Mouse (Mus musculus) heart, adult 2 months (tissue): Measurements from ENCODE around the gene Nkx1-2. TPM values are rescaled to one million over a fixed set of nuclear protein-coding genes. Genes with fewer than 3 reads are reported as not detected.

Source experiments
- DNase-seq, 2 experiments: peaks; one replicate each; pipeline ENCODE4 v3.0.0; 2021
- H3K27ac ChIP-seq: fragments of 200-600 bp; 2 replicates; pipeline ENCODE4 v1.8.1; 2022
- H3K27me3 ChIP-seq: fragments of 200-500 bp; 2 replicates; pipeline ENCODE4 v1.6.1; 2012; ENCODE audit warnings: mild to moderate bottlenecking, low read length, inconsistent platforms, mixed read lengths; ENCODE audit not compliant: control insufficient read depth, insufficient read depth
- H3K36me3 ChIP-seq: fragments of 200-500 bp; 2 replicates; pipeline ENCODE4 v1.6.1; 2012; ENCODE audit warnings: low read length, inconsistent platforms; ENCODE audit not compliant: control insufficient read depth, insufficient read depth
- H3K4me1 ChIP-seq: fragments of 200-500 bp; 2 replicates; pipeline ENCODE4 v1.6.1; 2011; ENCODE audit warnings: low read length; ENCODE audit not compliant: control insufficient read depth, insufficient read depth
- H3K4me3 ChIP-seq: fragments of 200-600 bp; 2 replicates; pipeline ENCODE4 v1.8.1; 2022
- H3K79me2 ChIP-seq: fragments of 200-500 bp; replicated peaks from 2 replicates; pipeline ENCODE4 v1.6.1; 2012; ENCODE audit warnings: mild to moderate bottlenecking, inconsistent platforms, low read length, moderate library complexity, mixed read lengths; ENCODE audit not compliant: control insufficient read depth, insufficient read depth
- H3K9ac ChIP-seq: fragments of 200-500 bp; 2 replicates; pipeline ENCODE4 v1.6.1; 2012; ENCODE audit warnings: low read depth, mild to moderate bottlenecking, control low read depth, inconsistent platforms, low read length, mixed read lengths
- CTCF ChIP-seq: fragments of 200-600 bp; IDR thresholded peaks from 2 replicates; pipeline ENCODE4 v1.8.1; 2022; ENCODE audit warnings: antibody characterized with exemption, mild to moderate bottlenecking, moderate library complexity
- EP300 ChIP-seq: fragments of 200-500 bp; IDR thresholded peaks from 2 replicates; pipeline ENCODE4 v1.6.1; 2011; ENCODE audit warnings: low read depth, low read length, control low read depth; ENCODE audit not compliant: insufficient read depth
- POLR2A ChIP-seq: fragments of 200-500 bp; IDR thresholded peaks from 2 replicates; pipeline ENCODE4 v1.6.1; 2011; ENCODE audit warnings: mild to moderate bottlenecking, low read depth, low read length, control low read depth; ENCODE audit not compliant: insufficient read depth
- WGBS: fragments of 180-500 bp; shearing (Covaris S2); methylation state at CpG from one replicate; pipeline ENCODE4 v1.1.7; 2018; 5-methylcytosine and 5-hydroxymethylcytosine counted together
- intact Hi-C: fragments of 180-260 bp; cut with DNase I; formaldehyde crosslinking; loops from one replicate; pipeline ENCODE4 v1.15.1; 2025
- polyA plus RNA-seq: library from polyadenylated mRNA; depleted of rRNA; stranded (reverse); fragments of >200 nt; gene quantifications from 2 replicates; pipeline ENCODE4 v1.2.3, GENCODE M21; 2012
- total RNA-seq, 2 experiments: library from RNA; stranded (reverse); gene quantifications; 2 replicates each; pipeline ENCODE4 v1.2.3; 2021

Gene Nkx1-2
- total and polyA plus RNA-seq, 3 experiments = not detected

GRCm38 (mm10) chr7:132619975-132620918 lies 20.8 kb upstream of the Nkx1-2 start:
- DNase-seq = peak in 1 of 2 experiments; percentile 14
- no peaks in the 10 kb centered on the region for H3K27me3 ChIP-seq
- 89% methylated on average over 15 of the region's 15 CpGs for WGBS
- H3K79me2 ChIP-seq = no peaks in the 10 kb centered on the region
- H3K27ac ChIP-seq = no peak overlapping the region
- TF ChIP-seq POLR2A = no peak
- no peak for TF ChIP-seq CTCF
- intact Hi-C loops = no loop called here
- no peaks in the 10 kb centered on the region for H3K36me3 ChIP-seq
- no peaks in the 10 kb centered on the region for H3K4me1 ChIP-seq
- H3K9ac ChIP-seq = no peak overlapping the region
- no peak overlapping the region for H3K4me3 ChIP-seq

DNA sequence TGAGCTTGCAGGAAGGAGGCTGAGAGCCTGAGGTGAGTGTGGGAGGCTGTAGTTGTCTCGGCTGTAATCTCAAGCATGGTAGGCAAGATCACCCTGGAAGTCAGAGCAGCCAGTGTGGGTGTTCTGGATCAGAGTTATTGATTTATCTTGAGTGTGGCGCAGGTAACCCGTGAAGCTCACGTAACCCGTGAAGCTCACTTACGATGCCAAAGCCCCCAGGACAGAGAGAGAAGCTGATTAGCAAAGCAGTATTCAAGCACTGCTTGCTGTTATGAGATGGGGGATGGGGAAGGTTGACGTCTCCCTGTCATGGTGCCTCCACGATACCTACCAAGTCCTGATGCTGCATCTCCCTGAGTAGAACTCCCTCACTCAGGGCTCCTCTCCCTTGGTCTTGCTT lies 20.1 kb upstream of the Nkx1-2 start:
- H3K4me1 ChIP-seq = no peaks in the 10 kb centered on the region
- intact Hi-C loops = no loop called here
- H3K79me2 ChIP-seq = no peaks in the 10 kb centered on the region
- TF ChIP-seq EP300 (no peak), CTCF (no peak), POLR2A (no peak)
- WGBS = 92% methylated on average over 8 of the region's 8 CpGs
- H3K27me3 ChIP-seq = no peaks in the 10 kb centered on the region
- no peak overlapping the region for H3K4me3 ChIP-seq
- DNase-seq = no peak
- H3K9ac ChIP-seq = no peak overlapping the region
- H3K27ac ChIP-seq = no peak overlapping the region
- no peaks in the 10 kb centered on the region for H3K36me3 ChIP-seq

GRCm38 (mm10) chr7:132617021-132617564 lies 17.7 kb upstream of the Nkx1-2 start:
- no peak for DNase-seq
- no peak overlapping the region for H3K9ac ChIP-seq
- H3K4me1 ChIP-seq = no peaks in the 10 kb centered on the region
- no peak for TF ChIP-seq CTCF
- no peak for TF ChIP-seq POLR2A
- TF ChIP-seq EP300 = no peak
- intact Hi-C loops = no loop called here
- H3K36me3 ChIP-seq = no peaks in the 10 kb centered on the region
- 85% methylated on average over 5 of the region's 5 CpGs for WGBS
- no peaks in the 10 kb centered on the region for H3K79me2 ChIP-seq
- no peaks in the 10 kb centered on the region for H3K27me3 ChIP-seq
- no peak overlapping the region for H3K4me3 ChIP-seq
- H3K27ac ChIP-seq = no peak overlapping the region

GRCm38 (mm10) chr7:132616391-132616790 lies 17.0 kb upstream of the Nkx1-2 start:
- no peak overlapping the region for H3K4me3 ChIP-seq
- no peak overlapping the region for H3K9ac ChIP-seq
- H3K27ac ChIP-seq = no peak overlapping the region
- H3K27me3 ChIP-seq = no peaks in the 10 kb centered on the region
- H3K4me1 ChIP-seq = no peaks in the 10 kb centered on the region
- intact Hi-C loops = no loop called here
- 81% methylated on average over 6 of the region's 6 CpGs for WGBS
- no peaks in the 10 kb centered on the region for H3K79me2 ChIP-seq
- TF ChIP-seq CTCF (no peak), POLR2A (no peak), EP300 (no peak)
- no peak for DNase-seq
- no peaks in the 10 kb centered on the region for H3K36me3 ChIP-seq

- no peaks in the 10 kb centered on the region for H3K79me2 ChIP-seq
- DNase-seq = no peak
- H3K27me3 ChIP-seq = no peaks in the 10 kb centered on the region
- H3K36me3 ChIP-seq = no peaks in the 10 kb centered on the region
- TF ChIP-seq EP300 (no peak), POLR2A (no peak), CTCF (no peak)
- intact Hi-C loops = no loop called here
- no peaks in the 10 kb centered on the region for H3K4me1 ChIP-seq
- no peak overlapping the region for H3K27ac ChIP-seq
- H3K4me3 ChIP-seq = no peak overlapping the region
- no peak overlapping the region for H3K9ac ChIP-seq
- whole genome bisulfite sequencing = 33% methylated on average over 3 of the region's 3 CpGs
Measured at GRCm38 (mm10) chr7:132615346-132615745, 15.9 kb upstream of the Nkx1-2 start.

DNA sequence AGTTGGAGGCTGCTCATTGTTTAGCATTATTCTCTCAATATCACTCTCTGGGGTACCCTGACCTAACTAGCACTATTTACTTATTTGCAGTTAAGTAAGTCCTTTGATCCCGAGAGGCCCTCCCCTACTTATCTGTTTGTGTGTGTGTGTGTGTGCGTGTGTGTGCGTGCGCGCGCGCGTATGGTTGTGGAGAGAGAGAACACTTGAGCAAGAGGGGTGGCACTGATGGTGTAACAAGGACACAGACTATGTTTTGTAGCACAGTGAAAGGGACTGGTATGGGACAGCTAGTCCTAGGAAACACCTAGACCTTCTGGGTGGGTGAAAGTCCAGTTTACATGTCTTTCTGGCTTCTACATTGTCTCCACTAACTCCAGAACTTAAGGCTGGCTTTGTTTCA lies 12.1 kb upstream of the Nkx1-2 start:
- TF ChIP-seq EP300 = no peak
- H3K79me2 ChIP-seq = no peaks in the 10 kb centered on the region
- no peak overlapping the region for H3K27ac ChIP-seq
- WGBS = 99% methylated on average over 8 of the region's 8 CpGs
- no peak overlapping the region for H3K9ac ChIP-seq
- H3K36me3 ChIP-seq = no peaks in the 10 kb centered on the region
- no peak overlapping the region for H3K4me3 ChIP-seq
- no peak for DNase-seq
- no peaks in the 10 kb centered on the region for H3K4me1 ChIP-seq
- intact Hi-C loops = loop anchor here (2.0 kb wide), 1 partner anchor 35 kb away; the partner anchor contains the start of gene Oat
- no peaks in the 10 kb centered on the region for H3K27me3 ChIP-seq
